Mouse (Mus musculus) layer of hippocampus, postnatal 10 days (tissue): Measurements from ENCODE around the gene Bcor. TPM values are rescaled to one million over a fixed set of nuclear protein-coding genes. Genes with fewer than 3 reads are reported as not detected.

ENCODE experiments used
- DNase-seq, 2 experiments: peaks; one replicate each; pipeline ENCODE4 v3.0.0; 2021; ENCODE audit warnings: low spot score in 2 of 2
- total RNA-seq, 2 experiments: library from RNA; stranded (reverse); gene quantifications; 2 replicates each; pipeline ENCODE4 v1.2.3; 2021

Bcor gene
- total RNA-seq, 2 experiments from 2014 or later, result 18.2 to 18.5 TPM

DNA sequence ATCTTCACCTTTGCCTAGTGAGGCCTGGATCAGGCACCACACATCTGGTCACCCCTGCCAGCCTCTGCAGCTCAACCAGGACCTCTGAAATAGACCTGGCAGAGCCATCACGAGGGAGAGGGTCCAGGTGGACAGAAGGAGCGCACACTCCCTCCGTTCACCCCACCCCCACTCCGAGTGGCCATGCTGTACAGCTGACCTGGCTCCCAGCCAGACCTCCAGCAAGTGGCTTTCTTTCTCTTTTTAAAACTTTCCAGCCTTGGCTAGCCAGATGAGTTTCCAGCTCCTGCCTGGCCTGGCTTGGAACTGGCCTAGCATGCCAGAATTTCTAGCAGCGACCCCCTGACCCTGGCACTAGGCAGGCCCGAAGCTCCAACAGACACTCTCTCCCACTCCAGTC, 87.4 kb downstream of the Bcor start:
- DNase-seq, result peak in 1 of 2 experiments; percentile 23

DNA sequence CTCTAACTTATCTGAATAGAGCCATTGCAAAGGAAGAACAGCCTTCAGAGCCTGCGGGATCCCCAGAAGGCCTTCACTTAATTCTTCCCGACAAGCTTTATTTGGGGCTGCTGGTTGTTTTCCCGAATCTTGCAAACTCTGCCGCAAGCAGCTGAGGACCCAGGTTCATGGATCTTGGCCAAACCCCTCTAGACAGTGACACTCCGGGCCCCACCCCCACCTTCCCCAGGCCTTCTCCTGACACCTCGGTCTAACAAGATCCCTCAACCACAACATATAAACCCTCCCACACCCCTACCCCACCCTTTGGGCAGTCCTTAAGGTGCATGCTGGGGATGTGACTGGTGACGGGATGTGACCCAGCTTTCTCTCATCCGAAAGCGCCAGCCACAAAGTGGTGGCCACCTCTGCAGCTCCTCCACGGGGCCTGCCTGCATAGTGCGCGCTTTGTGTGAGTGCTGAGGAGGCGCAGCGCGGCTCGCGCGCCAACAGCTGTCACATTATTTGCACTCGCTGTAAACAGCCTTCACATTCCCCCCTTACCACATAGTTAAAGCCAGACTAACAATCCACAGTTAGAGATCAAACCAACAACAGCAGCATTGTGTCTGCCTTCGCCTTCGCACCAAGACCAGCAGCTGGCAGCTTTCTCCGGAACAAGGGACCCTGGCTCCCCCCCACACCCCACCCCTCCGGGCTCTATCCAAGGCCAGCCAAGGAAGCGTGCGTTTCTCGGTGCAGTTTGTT, 91.0 kb downstream of the Bcor start:
- peak; percentile 19 to 37 for DNase-seq

DNA sequence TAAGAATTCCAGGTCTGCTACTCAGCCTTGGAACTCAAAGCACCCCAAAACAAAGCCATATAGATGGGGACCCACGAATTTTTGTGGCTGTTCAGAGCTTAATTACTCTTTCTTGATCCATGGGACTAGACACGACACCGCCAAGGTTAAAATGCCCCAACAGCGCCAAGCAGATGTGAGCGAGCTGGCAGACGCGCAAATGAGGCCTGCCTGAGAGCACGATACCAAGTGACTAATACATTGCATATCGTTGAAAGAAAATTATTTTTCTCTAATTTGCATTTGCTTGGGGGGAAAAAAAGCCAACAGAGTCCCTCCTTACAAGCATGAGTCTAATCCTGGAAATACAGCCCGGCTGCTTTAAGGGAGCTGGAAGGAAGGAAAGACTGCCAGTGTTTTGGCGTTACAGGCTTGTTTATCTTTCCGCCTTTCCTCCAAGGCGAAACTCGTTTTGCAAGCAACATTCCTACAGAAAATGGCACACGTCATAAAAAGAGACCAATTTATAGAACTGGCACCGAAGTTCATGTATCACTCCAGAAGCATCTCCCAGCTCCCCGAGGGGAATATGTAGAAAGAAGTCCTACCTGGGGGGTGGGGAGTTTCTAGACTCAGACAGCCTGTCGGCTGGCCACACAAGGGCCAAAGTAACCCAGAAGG, 92.2 kb downstream of the Bcor start:
- no peak for DNase-seq

DNA sequence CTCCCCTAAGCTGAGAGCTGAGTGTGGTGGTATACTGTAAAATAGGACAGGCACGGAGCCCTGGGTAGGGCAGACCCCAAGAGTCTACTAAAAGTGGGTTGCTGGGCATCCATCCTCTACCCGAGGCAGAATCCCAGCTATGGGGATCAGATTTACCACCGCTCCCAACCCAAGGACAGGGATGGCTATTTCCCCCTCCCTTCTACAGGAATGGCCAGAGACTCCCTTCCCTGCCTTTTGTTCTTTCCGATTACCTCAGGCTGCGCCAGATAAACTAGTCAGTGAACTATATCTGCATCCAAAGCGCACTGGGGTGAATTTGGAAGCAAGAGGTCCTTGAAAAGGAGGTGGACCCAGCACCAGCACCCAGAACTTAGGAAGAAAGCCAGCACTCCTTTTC, 93.1 kb downstream of the Bcor start:
- no peak for DNase-seq

DNA sequence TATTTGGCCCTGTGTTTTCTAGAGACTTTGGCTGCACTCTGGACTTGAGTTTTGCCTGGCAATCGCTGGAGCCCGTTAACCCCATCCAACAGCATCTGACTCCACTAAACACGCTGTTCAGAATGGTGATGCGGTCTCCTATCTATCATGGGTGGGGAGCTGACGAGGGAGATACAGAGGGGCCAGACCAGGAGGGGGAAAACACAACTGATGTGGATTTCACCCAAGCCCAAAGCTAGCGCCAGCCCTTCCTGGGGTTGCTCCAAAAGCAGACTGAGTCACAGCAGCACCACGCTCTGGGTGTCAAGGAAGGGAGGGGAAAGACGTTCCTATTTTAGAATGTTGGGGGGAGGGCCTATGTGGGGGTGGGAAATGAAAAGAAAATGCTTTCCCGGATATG, 94.4 kb downstream of the Bcor start:
- DNase-seq, result no peak

DNA sequence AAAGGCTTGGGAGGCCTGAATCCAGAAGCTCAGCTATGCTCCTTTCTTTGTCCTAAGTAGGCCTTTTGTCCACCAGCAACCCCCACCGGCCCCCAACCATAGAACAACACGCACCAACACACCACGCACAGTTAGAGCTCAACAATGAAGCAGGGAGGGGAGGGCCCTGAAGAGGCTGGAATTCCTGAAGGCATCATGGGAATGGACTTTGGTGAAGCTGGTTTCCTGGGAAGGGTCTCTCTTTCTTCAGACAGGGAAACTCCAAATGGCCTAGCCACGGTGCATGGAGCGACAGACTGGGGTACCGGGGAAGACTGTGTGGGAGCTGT, 97.3 kb downstream of the Bcor start:
- no peak for DNase-seq

DNA sequence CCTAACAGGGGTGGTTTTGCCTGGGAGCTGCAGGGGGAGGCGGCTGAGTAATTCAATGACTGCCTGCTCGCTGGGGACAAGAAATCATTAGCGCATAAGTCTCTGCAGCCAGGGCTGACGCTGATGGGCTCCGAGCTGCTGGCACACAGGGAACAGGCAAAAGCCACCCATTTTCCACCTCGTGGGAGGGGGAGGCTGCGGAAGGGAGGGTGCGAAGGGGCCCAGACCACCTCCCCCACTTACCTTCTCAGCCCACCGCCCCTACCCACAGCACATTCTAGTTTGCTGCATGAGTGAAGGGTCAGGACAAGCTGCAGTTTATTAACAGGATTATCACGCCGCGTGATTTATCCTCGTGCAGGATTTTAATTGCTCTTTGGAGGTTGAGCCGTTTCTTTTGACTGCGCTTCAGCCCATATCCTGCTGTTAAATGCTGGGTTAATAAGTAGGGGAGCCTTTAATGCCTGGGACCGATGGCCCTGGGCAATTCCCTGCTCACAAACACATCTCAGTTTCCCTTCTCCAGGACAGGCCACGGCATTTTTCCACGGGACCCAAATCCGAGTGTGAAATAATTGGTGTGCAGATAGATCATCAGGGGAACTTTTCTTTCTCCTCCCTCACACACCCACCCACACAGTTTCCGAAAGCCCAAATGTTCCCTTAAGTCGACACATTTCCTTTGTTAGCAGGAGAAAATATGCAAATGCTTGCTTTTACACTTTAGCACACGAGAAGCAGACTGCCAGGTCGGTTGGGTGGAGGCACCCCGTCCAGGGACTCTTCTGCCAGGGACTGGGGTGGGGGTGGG, 97.8 kb downstream of the Bcor start:
- DNase-seq, result no peak

DNA sequence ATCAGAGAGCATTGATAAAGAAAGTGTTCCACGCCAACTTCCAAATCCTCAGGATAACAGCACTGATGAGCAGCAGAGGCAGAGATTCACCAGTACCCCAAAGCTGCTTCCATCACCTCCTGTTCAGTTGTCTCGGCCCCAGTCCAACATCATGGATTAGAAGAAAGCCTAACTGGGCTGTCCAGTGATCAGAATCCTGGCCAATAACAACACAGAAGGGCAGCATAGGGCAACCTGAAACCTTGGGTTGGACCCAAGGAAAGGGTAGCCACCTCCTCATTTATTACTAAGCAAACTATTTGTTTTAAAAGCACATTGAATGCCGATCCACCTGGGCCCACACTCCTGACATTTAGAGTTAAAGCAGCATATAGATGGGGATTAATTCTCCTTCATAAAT, 99.3 kb downstream of the Bcor start:
- no peak for DNase-seq

DNA sequence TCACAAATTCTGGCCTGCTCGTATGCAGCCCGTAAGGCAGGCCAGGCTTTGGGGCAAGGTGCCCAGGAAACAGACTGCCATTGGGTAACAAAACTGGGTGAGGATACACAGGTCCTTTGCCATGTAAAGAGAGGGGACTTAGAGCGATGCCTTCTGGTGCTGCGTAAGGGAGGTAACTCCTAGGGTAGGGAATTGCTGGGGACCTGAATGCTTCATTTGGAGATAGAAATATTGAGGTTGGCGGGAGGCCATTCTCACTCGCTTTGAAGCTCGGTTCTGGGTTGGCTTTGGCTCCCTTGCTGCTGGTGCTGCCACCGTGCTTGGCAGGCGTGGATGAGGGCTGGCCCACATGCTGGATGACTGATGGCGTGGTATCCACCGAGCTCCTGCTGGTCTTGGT, 102.9 kb downstream of the Bcor start:
- DNase-seq, result peak; percentile 44 to 62

DNA sequence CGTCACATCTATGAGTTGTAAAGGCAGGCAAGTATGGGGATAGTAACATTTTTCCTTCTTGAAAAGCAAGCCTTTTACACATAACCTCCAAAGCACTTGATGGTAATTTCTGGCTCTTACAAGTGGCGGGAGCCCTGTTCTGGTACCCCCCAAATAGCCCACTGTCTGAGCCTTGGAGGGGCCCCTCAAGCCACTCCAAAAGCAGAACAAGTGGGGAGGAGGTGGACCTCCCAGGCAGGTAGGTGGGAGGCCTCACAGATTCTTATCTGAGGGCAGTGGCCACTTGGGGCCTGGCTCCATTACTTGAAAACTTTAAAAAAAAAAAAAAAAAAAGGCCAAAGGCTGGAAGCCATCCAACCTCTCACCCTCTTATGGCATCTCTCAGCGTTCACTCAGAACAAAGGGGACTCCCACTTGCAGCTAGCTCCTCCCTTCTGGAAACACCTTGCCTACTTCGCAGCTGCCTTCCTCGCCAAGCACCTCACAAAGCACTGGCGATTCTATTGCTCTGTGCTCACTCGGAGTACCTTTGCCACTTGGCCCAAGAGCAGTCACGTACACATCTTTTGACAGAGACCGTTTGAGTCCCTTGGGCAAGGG, 106.7 kb downstream of the Bcor start:
- no peak for DNase-seq

DNA sequence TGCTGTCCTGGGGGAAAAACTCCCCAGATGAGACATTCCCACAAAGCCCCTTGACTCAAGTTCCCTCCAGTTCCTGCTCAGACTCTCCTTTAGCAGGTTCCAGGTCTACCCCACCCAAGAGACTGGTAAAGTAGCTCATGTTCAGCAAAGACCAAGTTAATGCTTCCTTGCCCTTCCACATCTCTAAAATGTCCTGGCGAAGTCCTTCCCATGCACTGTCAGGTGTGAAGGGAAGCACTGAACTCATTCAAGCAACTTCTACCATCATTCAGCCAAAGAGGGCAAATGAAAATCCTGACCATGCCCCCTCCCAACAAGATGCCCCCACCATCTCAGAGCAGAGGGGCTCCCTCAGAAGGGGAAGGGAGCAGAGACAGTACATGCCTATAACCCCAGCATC, 107.5 kb downstream of the Bcor start:
- no peak for DNase-seq

DNA sequence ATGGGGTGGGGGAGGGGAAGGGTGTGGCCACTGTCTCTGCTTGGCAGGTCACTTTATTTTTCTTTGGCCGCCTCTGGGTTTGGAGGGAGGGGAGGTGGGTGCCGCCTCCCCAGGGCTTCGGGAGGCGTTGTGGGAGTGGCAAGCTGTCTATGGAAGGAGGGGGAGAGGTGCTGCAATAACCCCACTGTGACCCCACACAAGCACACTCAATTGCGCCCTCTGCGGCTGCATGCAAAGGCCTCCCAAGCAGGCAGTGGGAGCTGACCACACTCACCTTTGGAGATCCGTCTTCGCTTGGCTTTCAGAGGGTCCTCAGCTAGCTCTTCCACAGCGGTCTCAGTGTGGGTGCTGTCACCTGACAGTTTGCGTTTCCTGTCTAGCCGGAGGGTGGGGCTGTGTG, 111.4 kb downstream of the Bcor start:
- DNase-seq, result no peak

DNA sequence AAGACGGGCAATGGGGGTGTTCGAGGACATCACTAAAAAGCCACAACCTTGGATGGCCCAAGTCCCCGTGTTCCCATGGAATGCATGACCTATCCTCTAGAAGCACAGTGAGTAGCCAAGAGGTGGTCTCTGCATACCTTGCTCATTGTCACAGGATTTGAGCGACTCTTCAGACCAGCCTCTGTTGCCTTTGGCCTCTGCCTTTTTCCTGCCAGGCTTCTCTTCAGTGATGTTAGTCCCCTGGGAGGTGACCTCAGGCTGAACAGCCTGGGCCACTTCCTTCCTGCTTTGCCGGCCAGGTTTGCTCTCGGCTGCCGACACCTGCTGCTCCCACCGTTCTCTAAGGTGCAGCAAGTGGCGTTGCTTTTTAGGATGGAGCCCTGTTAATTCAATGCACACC, 112.0 kb downstream of the Bcor start:
- DNase-seq, result no peak

DNA sequence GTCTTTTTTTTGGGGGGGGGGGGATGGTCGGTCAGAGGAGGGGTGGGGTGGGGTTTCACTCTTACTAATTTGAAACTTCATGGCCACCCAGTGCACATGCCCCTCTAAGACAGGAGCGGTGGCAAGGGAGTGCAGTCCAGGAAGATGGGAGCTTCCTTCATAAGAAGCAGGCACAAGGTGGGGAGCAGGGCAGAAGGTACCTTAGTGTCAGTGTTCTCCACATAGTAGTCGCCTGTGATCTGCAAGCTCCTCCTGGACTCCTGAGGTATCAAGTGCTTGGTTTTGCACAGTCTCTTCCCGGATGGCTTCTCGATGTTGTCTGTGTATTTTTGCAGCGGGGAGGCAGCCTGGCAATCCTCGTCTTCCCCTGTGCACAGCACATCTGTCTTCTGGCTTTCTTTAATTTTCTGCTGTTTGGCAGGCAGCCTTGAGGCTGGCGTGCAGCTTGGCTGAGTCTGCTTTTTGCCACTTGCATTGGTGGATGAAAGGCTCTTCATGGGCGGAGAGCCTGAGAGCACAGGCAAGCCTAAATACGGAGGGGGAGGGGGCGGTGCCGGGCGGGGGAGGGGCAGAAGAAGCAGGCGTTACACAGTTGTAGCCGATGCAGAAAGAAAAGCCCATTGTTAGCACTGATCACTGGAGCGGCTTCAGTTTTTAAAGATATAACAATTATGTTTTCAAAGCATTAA, 112.8 kb downstream of the Bcor start:
- no peak for DNase-seq

DNA sequence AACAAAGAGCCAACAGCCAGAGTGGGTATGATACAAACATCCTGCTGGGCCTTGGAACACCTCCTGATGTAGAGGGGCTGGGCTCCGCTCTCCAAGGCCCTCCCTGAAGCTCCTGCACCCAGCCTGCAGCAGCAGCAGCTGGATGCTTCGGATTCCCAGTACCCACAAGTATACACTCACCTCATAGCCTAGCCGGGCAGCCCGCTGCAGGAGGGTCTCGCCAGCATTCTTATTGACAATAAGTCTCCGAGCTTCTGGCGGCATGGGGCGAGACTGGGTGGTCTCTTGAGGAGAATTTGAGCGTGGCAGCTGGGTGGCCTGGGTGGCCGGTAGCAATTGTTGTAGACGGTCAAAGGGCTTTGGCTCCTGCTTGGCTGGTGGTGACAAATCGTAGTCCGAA, 113.5 kb downstream of the Bcor start:
- no peak for DNase-seq

DNA sequence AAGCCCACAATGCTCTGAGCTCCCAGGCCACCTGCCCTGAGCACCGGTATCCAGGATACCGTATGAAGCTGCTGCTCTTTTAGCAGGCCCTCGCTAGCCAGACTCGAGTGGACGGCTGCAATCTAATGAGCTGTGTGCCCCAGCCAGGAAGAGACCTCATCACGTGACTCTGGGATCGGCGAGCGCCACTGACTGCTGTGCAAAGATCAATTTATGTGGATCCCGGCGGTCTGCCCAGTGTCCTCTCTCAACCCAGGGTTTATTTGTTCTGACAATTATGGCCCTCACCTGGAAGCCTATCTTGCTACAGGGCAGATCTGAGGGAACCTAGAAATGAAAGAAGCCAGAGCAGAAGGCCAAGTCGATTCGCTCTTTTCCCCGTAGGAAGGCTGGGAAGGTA, 116.8 kb downstream of the Bcor start:
- DNase-seq, result no peak

DNA sequence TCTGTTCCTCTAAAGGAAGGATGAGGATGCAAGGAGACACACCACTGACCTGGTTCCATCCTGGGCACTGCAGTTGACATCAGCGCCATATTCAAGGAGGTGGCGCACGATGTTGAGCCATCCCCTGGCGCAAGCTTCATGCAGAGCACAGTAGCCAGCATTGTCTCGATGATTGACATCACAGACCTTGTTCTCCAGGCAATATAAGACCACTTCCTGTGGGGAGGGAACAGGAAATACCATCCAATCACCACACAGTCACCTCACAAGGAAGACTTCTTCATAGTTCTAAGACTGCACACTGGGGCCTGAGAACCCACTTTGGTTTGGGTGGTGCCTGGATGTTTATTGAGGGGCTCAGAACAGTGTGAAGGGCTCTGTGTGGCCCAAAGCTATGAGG, 118.7 kb downstream of the Bcor start:
- DNase-seq, result no peak

DNA sequence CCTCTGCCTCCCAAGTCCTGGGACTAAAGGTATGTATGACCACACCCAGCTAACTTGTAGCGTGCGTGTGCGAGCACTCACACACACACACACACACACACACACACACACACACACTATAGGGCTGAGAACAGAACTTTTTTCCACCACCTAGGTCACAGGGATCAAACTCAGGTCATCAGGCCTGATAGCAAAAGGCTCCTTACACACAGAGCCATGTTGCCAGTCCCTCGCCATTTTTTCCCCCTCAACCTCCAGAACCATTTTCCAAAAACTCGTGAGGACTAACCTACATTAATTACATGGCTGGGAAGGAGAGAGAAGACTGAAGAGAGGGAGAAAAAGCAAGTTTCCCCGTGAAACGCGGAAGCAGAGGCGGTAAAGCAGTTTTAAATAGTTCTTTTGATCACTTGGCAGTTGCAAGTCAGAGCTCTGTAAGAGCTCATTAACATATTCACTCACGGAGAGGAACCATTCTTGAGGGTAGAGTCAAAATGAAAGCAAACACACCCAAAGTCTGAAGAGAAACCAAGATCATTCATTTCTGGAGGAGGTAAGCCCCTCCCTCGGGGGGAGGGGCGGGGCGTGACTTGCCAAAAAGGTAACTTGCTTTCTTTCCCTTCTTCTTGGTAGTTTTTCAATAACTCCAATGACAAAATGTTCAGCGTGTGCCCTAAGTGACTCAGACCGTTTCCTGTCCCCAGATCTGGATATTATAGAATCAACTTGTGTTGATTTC, 145.3 kb downstream of the Bcor start:
- DNase-seq, result no peak

DNA sequence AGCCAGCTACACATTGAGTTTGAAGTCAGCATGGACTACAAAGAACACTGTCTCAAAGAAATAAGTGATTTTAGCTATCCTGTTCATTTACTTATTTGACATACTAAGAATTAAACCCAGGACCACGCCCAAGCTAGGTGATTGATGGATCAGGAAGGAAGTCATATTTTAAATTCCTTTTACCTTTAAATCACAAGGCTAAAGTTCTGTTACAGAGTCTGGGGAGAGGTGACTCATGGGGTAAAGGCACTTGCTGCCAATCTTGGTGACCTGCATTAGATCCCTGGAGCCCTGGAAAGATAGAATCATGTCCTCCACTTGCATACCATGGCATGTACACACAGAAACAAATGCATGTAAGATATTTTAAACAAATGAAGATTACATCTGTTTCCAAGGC, 149.5 kb downstream of the Bcor start:
- no peak for DNase-seq

DNA sequence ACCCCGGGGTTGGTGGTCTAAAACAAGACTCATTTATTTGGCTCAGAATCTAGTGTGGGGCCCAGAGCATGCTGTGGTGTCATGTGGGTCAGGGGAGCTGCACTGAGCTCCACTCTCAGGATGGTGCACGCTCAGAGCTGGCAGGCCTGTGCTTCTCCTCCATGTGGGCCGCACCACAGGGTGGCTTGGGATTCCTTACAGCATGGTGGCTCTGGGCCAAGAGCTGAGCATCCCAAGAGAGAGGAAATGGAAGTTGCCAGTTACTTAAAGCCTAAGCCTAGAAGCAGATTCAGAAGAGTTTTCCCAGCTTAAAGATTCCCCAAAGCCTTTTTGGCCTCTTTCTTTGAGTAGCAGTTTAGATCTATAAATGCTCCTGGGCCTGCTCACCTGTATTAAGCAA, 151.1 kb downstream of the Bcor start:
- DNase-seq, result no peak
